Mouse (Mus musculus) heart, postnatal 25 days (tissue): ENCODE results near the gene Spdef. TPM values are rescaled to one million over a fixed set of nuclear protein-coding genes. Genes with fewer than 3 reads are reported as not detected.
A peak's percentile ranks its signal among the peaks of the same experiment; 100 is the strongest.

Experiments
- DNase-seq: peaks from one replicate; pipeline ENCODE4 v3.0.0; 2022; ENCODE audit warnings: low spot score
- intact Hi-C: fragments of 180-260 bp; cut with DNase I; formaldehyde crosslinking; loops from one replicate; pipeline ENCODE4 v1.15.1; 2025
- total RNA-seq, 2 experiments: library from RNA; stranded (reverse); gene quantifications; 2 replicates each; pipeline ENCODE4 v1.2.3; 2021

The Spdef gene
- total RNA-seq = not detected

GRCm38 (mm10) chr17:27728770-27729169 is at the start of gene Spdef:
Spdef (minus strand) TSS chr17:27728955.
- no peak for DNase-seq
- intact Hi-C loops = no loop called here

- intact Hi-C loops = no loop called here
- no peak for DNase-seq
These were observed 49.1 kb upstream of the Spdef start for GRCm38 (mm10) chr17:27777823-27778222.

GRCm38 (mm10) chr17:27774198-27774597 is 45.4 kb upstream of the Spdef start:
- intact Hi-C loops = no loop called here

GRCm38 (mm10) chr17:27771616-27772015 is 42.9 kb upstream of the Spdef start:
- intact Hi-C loops = no loop called here
- no peak for DNase-seq

More at GRCm38 (mm10) chr17:27774198-27774597, 45.4 kb upstream of the Spdef start:
- no peak for DNase-seq

GRCm38 (mm10) chr17:27768817-27769542 is 40.2 kb upstream of the Spdef start:
- intact Hi-C loops = loop anchor here (10.0 kb wide), 1 partner anchor 204 kb away; the partner anchor contains the start of gene AI413582
- no peak for DNase-seq

- no peak for DNase-seq
- intact Hi-C loops = loop anchor here (10.0 kb wide), 1 partner anchor 203 kb away; the partner anchor contains the start of gene AI413582
These were observed 38.8 kb upstream of the Spdef start for GRCm38 (mm10) chr17:27767543-27767942.

- no peak for DNase-seq
- intact Hi-C loops = loop anchor here (10.0 kb wide), 1 partner anchor 202 kb away; the partner anchor contains the start of gene AI413582
These were observed 38.4 kb upstream of the Spdef start for GRCm38 (mm10) chr17:27767120-27767519.

GRCm38 (mm10) chr17:27765066-27765465 is 36.3 kb upstream of the Spdef start:
- intact Hi-C loops = loop anchor here (10.0 kb wide), 1 partner anchor 200 kb away; the partner anchor contains the start of gene AI413582
- DNase-seq = no peak

- intact Hi-C loops = loop anchor here (5.0 to 10.0 kb wide), 2 partner anchors 112 to 200 kb away; partner anchors contain the start of gene AI413582
- DNase-seq = no peak
These were observed 35.7 kb upstream of the Spdef start for GRCm38 (mm10) chr17:27764453-27764852.

GRCm38 (mm10) chr17:27762884-27763283 is 34.1 kb upstream of the Spdef start:
- intact Hi-C loops = loop anchor here (5.0 to 10.0 kb wide), 2 partner anchors 111 to 198 kb away; partner anchors contain the start of gene AI413582
- DNase-seq = no peak

- intact Hi-C loops = loop anchor here (2.0 to 10.0 kb wide), 3 partner anchors 109 to 227 kb away; partner anchors contain the start of gene AI413582
- peak; percentile 38 for DNase-seq
These were observed 33.0 kb upstream of the Spdef start for GRCm38 (mm10) chr17:27761639-27762336.

- intact Hi-C loops = loop anchor here (2.0 to 10.0 kb wide), 3 partner anchors 108 to 225 kb away; partner anchors contain the start of gene AI413582
- no peak for DNase-seq
These were observed 31.4 kb upstream of the Spdef start for GRCm38 (mm10) chr17:27760169-27760568.

- DNase-seq = no peak
- intact Hi-C loops = no loop called here
These were observed 22.8 kb upstream of the Spdef start for GRCm38 (mm10) chr17:27751314-27752202.

GRCm38 (mm10) chr17:27750451-27750942 is 21.7 kb upstream of the Spdef start:
- intact Hi-C loops = no loop called here
- no peak for DNase-seq

- no peak for DNase-seq
- intact Hi-C loops = no loop called here
These were observed 19.4 kb upstream of the Spdef start for GRCm38 (mm10) chr17:27748123-27748522.

GRCm38 (mm10) chr17:27746446-27746845 is 17.7 kb upstream of the Spdef start:
- DNase-seq = no peak
- intact Hi-C loops = no loop called here

- no peak for DNase-seq
- intact Hi-C loops = no loop called here
These were observed 12.2 kb upstream of the Spdef start for GRCm38 (mm10) chr17:27740961-27741360.

GRCm38 (mm10) chr17:27734344-27735073 is 5.8 kb upstream of the Spdef start:
- DNase-seq = no peak
- intact Hi-C loops = no loop called here

- intact Hi-C loops = no loop called here
- DNase-seq = no peak
These were observed 3.9 kb upstream of the Spdef start for GRCm38 (mm10) chr17:27732694-27733093.
